Mouse (Mus musculus) Muller cell, postnatal 12 days (primary cell): ENCODE measurements around the gene Frmd4b.

ENCODE experiments used
- DNase-seq: peaks from one replicate; pipeline ENCODE4 v3.0.0-alpha.2; 2015; ENCODE audit errors: inconsistent ontology term

Gene Frmd4b

DNA sequence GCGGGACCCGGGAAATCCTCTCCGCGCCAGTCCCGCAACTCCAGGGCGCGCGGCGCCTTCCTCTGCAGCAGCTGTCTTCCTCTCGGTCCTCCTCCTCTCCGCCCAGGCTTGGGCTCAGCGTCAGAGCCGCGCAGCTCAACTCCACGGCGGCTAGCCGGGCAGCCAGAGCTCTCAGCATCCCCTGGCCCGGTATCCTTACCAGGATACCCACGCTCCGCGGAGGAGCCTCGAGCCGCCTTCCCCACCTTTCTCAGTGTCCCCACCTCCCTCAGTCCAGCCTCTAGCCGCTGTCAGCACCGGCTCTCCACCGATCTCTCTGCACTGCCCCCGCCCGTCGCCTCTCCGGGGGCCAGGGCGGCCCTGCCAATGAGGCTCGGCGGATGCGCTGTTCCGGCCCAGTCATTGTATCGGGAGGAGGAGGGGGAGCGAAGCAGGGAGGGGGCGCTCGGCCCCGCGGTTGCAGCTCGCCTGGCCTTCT, at the start of gene Frmd4b:
Gene Frmd4b (minus strand): TSS at position 276 of the 478 bp plus-strand sequence.
- DNase-seq, result peak; percentile 87

DNA sequence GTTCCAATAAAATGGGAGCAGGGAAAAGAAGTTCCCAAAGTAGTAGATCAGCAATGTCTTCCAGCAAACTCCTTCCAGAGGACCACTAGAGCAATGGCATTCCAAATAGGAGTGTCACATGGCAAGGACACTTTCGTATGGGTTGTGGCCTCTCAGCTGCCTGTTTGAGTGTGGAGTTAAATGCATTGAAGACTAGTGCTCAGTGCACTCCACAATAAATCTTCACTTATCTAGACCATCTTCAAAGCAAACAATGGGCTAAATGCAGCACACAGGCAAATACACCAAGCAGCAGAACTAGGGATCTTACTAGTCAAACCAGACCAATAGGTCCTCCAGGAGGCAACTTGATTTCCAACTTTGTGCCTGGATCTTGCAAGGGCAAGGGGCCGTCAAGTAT, 49.1 kb upstream of the Frmd4b start:
- no peak for DNase-seq

DNA sequence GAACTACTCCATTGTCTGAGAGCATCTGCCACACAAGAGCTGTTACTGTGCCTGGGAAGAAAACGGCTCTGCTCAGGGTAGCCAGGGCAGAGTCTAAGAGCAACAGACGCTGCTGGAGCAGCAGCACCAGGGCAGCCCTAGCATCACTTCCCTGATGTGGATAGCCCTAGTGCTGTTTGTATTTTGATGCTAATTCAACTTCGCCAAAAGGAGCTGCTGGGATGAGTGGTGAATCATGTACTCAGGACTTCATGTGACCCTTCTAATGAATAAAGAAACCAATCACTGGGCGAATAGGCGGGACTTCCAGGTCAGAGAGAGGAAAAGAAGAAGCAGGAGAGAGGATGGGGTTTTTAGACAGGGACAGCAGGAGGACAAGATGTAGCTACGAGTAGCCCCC, 41.6 kb upstream of the Frmd4b start:
- no peak for DNase-seq

DNA sequence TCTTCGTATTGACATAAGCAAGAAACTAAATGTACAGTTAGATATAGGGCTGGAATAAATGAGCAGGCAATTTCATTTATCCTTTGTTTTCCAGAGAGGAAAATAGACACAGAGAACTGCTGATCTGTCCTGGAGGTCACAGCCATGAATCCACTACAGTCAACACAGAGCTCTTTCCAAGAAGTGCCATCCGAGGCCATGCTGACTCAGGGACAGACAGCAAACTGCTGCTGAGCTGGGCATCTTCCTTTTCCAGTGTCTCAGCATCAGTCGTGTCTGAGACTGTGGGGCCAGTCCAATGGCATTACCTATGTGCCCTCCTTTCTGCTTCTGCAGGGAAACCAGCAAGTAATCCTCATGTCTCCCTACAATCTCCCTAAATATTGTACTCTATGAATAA, 38.6 kb upstream of the Frmd4b start:
- no peak for DNase-seq

DNA sequence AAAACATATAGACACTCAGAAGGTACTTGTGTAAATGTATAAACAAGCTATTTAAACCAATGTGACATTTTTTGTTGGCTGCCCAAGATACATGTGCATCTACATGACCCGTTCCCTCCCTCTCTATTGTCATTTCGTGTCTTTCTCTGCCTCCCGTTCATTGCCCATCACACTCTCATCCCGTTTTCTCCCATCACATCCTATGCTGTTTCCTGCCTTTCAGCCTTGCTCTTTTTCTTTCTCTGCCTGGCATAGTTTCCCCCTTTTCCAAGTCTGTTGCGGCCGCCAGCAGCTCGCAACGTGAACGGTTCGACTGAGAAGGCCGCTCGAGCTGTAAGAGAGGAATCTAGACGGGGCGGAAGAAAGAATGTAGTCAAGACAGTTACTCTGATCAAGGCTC, 30.2 kb upstream of the Frmd4b start:
- DNase-seq, result no peak

DNA sequence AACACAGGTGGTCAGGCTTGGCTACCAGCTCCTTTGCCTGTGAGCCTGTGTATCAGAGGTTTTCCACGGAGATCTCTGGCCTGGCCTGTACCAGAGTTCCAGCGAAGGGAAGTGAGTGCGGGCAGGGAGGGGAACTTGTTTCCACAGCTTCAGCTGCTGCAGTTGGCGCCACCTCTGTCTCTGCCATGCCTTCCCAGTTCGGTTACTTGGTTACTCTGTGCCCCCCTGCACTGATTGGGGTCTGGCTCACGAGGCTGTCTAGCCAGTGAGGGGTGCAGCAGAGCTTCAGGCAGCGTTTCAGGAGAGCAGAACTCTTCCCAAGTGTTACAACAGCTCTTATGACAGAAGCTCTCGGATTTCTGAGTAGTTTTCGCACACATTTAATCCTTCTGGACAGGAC, 6.0 kb upstream of the Frmd4b start:
- no peak for DNase-seq

DNA sequence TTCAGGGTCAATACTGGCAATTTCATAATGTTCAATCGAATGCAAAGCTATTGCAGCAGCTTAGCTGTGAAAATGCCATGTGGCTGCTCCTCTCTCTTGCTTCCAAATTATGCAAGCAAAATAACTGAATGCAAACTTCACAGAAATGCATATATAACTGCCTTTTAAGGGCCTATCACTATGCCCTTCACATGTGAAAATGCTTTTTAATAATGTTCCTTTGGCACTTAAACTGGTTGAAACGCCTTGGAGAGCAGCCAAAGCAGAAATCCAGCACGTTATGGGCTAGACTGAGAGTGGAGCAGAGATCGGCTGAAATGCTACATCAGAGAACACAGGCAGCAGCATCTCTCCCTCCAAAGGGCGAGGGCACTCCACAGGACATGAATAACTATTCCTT, 4.9 kb upstream of the Frmd4b start:
- no peak for DNase-seq

DNA sequence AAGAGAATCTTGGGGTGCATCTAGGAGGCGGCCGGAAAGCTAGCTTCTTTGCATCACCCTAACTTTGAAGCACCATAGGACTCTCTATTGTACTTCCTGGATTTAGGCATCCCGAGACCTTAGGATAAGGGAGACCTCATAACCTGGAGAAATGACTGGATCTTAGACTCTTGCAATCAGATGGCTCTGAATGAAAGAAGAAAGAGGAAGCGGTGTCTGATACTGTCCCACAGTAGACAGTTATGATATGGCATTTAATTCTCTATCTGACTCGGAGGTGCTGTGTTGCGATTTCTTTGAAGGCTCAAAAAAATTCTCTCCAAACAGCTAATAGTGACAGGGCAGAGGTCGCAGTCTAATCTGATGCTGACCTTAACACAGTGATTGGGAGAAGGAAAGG, 433 bp upstream of the Frmd4b start:
- DNase-seq, result no peak

DNA sequence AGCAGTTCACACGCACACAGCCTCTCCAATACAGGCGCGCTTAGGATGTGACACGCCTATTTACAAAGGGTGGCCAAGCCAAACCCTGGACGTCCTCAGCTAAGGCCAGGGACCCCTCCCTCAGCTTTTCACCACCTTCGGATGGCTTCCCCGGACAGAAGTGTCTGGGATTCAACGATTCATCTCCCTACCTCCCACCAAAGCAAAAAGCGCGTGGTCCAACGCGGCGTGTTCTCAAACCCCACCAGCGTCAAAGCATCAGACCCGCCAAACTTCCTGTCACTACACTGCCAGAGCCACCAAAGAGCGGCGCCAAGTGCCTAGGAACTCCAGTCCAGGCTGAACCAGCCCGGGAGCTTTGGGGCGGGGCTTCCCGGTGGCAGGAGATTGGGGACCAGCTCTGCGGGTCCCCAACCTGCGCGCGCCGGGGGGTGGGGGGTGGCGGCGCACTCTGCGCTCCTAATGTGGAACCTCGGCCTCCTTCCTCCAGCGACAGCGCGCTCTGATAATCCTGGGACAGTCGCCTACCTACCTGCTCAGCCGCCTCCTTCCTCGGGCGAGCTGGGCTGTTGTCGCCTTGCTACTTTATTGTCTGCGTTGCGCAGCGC, 579 bp downstream of the Frmd4b start:
- peak; percentile 65 for DNase-seq

DNA sequence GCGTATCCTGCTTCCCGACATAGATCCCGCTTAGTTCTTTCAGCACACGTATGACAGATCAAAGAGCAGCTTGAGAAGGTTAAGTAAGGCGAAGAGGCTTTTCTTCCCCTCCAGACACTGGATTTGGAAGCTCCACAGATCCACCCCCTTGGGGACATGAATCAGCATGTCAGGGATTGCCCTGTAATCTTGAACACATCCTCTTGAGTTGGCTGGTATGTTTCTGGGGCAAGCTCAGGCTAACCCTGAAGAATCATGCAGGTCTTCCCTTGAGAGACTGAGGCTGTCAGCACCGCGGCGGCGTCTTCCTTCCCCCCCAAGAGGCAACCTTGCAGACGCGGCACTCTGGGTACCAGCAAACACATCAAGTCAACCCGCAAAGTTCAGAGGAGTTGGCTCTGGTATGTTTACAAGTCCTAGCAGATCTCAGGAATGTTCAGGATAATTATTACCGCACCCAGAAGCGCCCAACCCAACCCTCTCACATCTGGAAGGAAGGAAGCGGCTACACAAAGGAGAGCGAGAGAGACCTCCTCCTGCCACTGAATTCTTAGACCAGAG, 1.4 kb downstream of the Frmd4b start:
- DNase-seq, result peak; percentile 9

DNA sequence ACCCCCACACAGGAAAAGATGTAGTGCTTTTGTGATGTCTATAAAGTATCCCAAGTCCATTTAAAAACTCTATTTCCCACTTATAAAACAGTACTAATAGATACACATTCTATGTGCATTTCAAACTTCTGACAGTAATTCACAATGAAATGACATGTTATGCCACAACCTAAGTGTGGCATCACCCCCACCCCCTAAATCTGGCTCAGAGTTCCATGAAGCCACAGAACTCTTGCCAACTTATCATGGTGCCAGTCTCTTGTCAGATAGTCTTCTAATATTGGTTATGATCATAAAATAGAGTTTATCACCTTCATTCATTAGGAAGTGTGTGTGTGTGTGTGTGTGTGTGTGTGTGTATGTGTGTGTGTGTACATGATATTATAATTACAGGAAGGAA, 3.2 kb downstream of the Frmd4b start:
- no peak for DNase-seq

DNA sequence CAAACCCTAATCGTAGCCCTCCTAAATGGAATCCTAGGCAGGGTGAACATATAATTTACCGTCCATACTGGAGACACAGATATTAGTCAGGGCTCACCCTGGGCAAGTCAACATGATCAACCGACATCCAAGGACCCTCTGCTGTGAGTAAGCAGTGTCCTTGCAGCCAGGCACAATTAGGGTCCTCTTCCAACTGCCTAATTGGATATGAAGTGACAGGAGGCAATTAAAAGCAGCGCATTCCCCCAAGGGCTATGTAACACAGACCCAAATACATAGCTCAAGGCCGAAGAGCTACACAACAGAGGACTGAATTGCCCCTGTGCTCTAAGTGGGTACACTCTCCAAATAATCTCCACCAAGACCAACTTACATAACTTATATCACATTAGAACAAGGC, 4.5 kb downstream of the Frmd4b start:
- DNase-seq, result peak; percentile 53

DNA sequence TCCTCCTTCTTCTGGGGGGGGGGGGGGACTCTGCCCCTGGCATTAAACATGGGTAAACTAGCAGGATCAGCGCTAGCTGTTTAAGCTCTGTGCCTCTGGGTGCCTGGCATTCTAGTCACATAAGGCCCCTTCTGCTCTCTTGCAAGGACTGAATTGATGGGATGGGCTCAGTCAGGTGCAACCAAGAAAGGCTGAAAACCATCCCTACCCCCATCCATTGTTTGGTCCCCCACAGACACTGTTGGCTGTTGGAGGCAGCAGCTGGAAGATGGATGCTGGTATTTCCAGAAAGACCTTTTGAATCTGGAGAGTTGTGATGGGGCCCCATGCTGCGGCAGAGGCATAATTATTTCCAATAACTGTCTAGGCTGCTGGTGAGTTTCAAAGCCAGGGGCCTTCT, 7.3 kb downstream of the Frmd4b start:
- DNase-seq, result no peak

DNA sequence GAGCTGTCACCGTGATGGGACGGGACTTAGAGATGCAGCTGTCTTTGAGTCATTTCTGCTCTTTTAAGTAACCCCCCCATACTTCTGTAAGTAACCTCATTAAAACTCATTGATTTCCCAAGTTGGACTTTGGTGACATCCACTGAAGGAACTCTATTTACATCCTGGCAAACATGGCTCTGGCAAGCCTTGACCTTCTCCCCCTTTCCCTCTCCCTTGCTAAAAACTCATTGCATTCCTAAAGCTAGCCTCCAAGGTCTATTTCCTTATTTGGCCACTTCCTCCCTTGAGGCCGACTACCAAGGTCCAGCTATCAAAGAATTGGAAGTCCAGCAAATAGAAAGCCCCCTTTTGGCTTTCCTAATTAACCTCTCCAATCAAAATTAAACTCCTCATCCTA, 9.7 kb downstream of the Frmd4b start:
- peak; percentile 40 for DNase-seq

DNA sequence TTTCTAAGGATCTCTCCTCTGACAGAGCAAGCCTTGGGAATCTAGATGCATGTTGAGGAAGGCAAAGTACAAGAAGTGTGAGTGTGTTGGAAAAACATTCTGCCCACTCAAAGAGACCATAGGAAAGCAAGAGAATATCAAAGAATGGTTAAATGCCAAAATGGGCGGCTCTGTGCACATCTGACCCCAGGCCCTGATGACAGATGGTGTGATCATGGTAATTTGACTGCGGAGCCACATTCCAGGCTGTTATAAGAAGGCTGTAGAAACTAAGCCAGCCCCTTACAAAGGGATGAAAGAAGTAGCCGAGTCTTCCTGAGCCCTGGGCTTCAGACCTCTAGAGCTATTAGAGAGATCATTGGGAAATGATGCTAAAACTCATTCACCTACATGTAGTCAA, 22.1 kb downstream of the Frmd4b start:
- DNase-seq, result no peak

DNA sequence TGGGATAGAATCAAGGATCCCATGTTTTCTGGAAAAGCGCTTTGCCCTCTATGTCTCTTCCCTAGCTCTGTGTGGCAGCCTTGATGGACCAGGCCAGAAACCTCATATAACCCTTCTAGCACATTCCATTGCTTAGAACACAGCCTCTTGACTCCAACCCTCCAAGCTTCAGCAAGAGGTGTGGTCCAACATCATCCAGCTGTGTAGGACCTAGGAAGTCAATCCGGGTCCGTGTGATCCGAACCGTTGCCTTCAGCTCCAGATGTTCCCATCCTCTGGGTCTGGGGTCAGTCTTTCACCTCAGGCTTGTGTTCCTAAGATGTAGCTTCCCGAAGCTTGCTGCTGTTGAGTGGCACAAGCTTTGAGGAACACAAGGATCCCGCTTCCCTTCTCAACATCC, 22.8 kb downstream of the Frmd4b start:
- DNase-seq, result no peak

DNA sequence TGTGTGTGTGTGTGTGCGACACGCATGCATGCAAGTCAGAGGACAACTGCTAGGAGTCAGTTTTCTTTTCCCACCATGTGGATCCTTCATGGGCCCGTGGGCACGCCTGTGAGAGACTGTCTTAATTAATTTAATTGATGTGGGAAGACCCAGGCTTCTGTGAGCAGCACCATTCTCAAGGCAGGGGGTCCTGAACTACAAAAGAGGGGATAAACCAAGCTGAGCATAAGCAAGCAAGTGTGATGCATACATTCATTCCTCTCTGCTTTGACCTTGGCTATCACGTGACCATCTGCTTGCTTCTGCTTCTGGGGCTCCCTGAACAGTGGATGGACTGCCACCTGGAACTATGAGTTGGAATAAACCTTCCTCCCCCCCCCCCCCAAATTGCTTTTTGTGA, 27.1 kb downstream of the Frmd4b start:
- peak; percentile 14 for DNase-seq

DNA sequence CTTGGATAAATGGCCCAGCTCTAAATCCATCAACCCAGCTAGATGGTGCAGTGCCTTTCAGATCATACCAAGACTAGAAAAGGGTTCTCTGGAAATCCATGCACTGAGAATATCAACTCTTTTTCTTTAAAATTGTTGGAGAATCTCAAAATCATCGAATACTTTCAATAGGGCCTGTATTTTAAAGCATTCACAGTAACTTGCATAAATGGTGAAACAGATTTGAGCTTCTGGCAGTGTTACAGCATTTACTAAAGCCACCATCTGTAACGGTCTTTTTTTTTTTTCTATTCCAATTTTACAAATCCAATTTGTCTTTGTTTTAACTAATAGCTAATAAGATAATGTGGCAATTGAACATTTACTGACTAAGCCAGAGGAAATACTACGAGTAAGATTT, 27.8 kb downstream of the Frmd4b start:
- DNase-seq, result no peak

DNA sequence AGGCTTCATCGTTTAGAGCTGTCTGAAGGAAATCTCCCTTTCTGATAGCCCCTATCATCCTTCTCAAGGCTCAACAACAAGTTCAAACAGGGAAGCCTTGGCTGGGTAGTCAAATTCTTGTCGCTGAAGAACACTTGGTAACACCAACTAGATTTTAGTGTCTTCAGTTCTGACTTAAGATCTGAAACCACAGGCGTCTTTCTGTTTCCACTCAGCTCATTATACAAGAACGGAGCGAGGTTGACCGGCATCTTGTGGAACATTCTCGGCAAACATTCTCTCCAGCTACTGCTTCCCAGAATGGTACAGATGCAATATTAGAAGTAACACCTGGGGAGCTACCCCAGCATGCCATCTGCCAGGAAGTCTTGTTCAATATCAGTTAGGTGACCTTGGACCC, 28.3 kb downstream of the Frmd4b start:
- DNase-seq, result no peak

DNA sequence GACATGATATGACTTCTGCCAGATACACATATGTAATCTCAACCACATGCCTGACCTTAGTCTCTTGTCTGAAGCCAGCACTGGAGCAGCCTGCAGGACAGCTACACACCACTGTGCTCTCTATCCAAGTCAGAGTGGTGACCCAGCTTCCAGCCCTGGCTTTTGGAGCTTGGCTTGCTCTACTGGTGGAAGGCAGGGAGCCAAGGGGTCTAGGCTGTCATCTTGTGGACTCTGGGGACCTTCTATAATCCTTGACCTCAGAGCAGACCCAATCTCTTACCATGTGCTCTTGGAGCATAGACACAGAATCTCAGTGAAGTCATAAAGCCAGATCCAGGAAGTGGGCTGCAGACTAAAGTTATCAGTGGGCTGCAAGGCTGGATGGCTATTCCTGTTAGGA, 30.7 kb downstream of the Frmd4b start:
- no peak for DNase-seq

DNA sequence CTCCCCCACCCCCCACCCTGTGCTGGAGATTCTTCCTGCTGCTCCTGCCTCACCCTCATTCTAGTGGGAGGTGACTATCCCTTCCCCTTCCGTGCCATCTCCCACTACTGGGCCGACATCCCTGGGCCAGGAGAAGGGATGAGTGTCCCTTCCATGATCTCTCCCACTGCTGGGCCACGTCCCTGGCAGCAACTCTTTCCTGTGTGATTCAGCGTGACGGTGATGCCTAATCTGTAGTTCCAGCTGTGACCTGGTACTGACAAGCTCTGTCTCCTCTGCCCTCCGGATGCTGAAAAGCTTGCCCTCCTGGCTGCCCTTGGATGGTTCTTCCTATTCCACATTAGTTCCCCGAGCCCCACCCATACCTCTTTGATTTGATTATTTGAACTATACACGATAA, 31.3 kb downstream of the Frmd4b start:
- DNase-seq, result no peak

DNA sequence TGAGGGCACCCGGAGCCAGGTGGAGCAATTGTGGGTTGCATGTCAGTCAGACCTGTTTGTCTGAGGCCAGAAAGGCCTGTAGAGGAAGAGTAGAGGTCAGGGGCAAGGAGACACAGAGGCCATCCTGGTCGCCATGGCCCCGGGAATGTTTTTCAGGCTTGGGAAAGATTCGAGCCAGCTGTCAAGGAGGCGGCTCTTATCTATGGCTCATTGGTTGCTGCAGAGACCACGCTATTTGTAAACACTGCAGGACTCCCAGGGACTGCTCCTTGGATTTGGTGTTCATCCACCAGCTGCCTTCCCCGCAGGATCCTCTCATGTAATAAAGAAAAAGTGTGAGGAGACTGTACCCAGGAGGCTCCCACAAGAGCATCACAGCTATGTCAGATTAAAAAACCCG, 34.6 kb downstream of the Frmd4b start:
- DNase-seq, result no peak

DNA sequence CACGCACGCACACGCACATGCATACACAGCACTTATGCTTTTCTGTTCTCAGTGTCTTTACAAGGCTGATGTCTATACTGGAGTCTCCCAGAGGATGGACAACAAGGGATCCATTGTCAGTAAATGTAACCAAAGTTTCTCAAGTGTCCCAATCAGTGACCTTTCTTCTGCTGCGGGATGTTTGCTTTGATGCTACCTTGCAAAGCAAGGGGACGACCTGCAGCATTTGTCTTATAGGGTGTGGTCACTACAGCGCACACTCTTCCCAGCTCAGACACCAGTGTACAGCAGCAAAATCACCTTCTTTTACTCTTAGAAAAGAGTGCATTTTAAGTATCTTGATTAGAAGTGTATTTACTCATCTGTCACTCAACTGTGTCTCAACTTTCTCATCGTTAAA, 35.4 kb downstream of the Frmd4b start:
- DNase-seq, result no peak

DNA sequence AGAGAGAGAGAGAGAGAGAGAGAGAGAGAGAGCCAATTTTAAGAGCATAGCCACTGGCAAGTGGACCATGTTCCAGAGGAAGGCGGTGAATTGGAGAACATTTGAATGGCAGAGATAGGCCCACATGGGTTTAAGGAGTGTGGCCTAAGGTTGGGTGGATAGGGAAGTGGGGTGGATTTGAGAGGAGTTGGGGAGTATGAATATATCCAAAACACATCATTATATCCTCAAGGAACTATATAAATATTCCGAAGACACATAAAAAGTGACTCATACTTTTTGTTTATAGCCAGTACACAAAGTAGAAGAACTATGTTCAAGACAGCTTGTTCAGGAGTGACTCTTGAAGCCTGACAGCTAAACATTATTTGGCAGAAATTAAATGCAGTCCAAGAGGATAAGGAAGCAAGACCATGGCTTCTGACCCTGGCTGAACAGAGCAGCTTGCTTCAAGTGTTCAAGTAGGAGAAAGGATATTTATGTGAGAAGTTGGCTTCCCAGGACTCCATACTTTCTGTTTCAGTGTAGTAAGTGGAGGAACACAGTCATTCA, 36.8 kb downstream of the Frmd4b start:
- DNase-seq, result no peak
